Mouse (Mus musculus): ENCODE results near the gene Itgb4. TPM values are rescaled to one million over a fixed set of nuclear protein-coding genes. Genes with fewer than 3 reads are reported as not detected.
"Not testable (repeated sequence)": the region's sequence is repeated elsewhere in the genome, so short reads cannot be mapped to it uniquely, and the experiment has no call there.

Gene Itgb4
- total RNA-seq, 2 experiments from 2014 or later, result 4.7 to 4.8 TPM

DNA sequence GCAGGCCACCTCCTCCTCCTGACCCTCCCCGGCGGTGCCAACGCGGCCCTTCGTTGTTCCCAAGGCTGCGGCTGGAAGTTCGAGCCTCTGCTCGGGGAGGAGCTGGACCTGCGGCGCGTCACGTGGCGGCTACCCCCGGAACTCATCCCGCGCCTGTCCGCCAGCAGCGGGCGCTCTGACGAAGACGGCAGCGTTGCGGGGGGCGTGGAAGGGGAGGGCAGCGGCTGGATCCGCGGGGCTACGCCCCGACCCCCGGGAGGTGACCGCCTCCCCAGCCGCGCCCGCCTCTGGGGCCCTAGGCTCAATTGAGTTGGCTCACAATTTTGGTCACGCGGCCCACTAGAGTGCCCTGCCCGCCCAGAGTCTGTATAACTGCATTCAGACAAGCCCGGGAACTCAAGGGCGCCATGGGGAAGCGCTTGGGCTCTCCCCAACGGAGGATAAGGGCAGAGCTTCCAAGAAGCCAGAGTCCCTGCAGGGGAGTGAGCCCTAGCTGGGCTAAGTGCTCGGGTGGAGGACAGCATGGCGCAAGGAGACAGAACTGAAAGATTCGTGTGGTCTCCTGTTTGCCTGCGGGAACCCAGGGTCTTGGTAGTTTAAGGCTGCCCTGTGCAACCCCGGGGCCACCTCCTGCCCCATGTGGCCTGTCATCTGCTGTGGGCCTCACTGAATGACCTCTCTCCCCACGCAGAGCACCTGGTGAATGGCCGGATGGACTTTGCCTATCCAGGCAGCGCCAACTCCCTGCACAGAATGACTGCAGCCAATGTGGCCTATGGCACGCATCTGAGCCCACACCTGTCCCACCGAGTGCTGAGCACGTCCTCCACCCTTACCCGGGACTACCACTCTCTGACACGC, 30.6 kb downstream of the Itgb4 start:
- intact Hi-C loops (cut with DNase I), result no loop called here
- peak in 1 of 2 experiments; percentile 89 for DNase-seq (ENCODE audit: extremely low spot score in 1 of 2, low spot score in 2 of 2)

DNA sequence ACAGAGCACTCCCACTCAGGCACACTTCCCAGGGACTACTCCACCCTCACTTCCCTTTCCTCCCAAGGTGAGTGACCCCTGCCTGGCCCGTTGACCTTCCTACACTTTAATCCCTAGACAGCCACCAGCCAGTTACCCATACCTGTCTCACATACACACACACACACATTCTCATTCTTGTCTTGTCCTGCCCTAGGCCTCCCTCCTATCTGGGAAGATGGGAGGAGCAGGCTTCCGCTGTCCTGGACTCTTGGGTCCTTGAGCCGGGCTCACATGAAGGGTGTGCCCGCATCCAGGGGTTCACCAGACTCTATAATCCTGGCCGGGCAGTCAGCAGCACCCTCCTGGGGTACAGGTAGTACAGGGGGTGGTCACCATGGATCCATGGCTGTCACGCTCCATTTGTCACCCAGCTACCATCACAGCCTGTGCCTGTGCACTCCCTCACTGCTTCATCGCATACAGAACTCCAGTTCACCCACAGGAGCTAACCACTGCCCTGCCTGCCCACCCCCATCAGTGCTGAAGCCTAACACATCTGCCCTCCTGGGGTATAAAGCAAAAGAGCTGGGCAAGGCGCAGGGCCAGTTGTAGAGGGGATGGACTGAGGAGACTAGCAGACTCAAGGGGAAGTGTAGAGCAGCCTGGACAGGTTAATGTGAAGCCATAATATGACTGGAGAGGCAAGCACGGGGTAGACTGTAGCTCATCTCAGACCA, 31.4 kb downstream of the Itgb4 start:
- intact Hi-C loops (cut with DNase I), result no loop called here
- no peak for DNase-seq (ENCODE audit: extremely low spot score in 1 of 2, low spot score in 2 of 2)

DNA sequence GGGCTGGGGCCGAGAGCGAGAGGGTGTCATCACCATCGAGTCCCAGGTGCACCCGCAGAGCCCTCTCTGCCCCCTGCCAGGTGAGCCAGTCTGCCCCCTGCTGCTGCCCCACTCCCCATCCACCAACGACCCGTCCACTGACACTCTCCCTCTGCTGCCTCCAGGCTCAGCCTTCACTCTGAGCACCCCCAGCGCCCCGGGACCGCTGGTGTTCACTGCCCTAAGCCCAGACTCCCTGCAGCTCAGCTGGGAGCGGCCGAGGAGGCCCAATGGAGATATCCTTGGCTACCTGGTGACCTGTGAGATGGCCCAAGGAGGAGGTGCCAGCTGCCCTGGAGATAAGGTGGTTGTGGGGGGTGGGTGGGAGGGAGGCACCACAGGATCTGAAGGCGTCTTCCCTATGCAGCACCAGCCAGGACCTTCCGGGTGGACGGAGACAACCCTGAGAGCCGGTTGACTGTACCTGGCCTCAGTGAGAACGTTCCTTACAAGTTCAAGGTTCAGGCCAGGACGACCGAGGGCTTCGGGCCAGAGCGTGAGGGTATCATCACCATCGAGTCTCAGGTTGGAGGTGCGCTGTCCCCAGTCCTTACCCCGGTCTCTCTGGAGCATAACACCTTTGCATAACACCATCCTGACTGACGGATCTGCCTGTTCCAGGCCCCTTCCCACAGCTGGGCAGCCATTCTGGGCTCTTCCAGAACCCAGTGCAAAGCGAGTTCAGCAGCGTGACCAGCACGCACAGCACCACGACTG, 32.8 kb downstream of the Itgb4 start:
- intact Hi-C loops (cut with DNase I), result no loop called here

DNA sequence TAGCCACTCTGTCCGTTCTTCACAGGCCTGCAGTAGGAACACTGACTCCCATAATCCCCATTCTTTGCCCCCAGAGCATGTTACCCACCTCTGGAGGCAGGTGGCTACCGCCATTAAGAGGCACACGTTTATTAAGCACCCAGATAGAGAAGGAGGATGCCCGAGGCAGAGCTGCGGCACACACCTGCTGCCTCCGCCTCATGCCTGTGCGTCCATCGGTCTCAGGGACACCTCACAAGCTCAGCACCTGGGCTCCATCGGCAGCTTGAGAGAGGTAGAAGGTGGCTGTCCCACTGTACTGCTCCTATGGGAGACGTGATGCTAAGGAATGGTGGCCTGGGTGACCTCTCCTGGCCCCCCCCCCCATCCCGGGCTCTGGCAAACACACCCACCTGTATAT, 33.9 kb downstream of the Itgb4 start:
- intact Hi-C loops (cut with DNase I), result no loop called here
- DNase-seq (ENCODE audit: extremely low spot score in 1 of 2, low spot score in 2 of 2), result no peak

More for the DNA sequence above, 32.8 kb downstream of the Itgb4 start:
- DNase-seq (ENCODE audit: extremely low spot score in 1 of 2, low spot score in 2 of 2), result no peak

DNA sequence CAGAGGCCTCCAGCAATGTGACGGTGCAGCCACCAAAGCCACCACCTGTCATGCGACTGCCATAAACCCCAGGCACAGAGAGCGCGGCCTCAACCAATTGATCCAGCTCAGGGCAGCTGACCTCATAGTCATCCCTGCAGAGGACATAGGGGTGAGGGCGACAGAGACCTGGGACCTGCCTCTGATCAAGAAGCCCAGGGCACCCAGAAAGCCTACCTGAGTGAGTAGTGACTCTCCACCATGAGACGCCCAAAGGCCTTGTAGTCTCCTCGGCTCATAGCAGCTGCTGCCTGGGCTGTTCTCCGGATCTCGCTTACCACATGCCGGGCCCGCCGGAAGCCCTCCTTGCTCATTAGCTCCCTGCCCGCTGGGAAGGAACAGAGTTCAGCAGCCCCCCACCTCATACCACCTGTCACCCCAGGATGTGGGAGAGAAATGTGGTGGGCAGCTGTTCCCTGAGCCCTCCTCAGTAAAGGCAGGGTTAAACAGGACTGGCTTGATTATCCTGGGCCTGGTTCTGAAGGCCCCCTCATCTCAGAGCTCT, 34.4 kb downstream of the Itgb4 start:
- no peak for DNase-seq (ENCODE audit: extremely low spot score in 1 of 2, low spot score in 2 of 2)
- intact Hi-C loops (cut with DNase I), result no loop called here

- no peak for DNase-seq (ENCODE audit: extremely low spot score in 1 of 2, low spot score in 2 of 2)
- intact Hi-C loops (cut with DNase I), result no loop called here
These were observed 35.2 kb downstream of the Itgb4 start for GRCm38 (mm10) chr11:116009661-116010060.

GRCm38 (mm10) chr11:116010146-116010545, 35.6 kb downstream of the Itgb4 start:
- intact Hi-C loops (cut with DNase I), result no loop called here

DNA sequence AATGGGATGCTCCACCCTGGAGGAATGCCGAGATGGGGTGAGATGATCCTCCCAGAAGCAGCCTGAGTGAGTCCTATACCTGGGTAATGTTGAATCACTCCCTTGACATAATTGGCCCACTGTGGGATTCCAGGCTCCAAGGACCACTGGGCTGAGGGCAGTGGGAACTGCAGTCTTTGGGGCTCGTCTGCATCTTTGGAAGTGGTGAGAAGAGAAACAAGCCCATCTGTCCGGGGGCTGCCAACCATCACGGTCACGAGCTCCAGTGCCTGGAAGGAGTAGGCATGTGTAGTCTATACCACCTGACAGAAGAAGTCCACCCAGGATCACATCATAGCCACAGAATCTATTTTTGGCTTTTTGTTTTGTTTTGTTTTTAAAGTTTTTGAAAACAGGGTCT, 36.4 kb downstream of the Itgb4 start:
- intact Hi-C loops (cut with DNase I), result no loop called here
- DNase-seq (ENCODE audit: extremely low spot score in 1 of 2, low spot score in 2 of 2), result no peak

More at GRCm38 (mm10) chr11:116010146-116010545, 35.6 kb downstream of the Itgb4 start:
- no peak for DNase-seq (ENCODE audit: extremely low spot score in 1 of 2, low spot score in 2 of 2)

- intact Hi-C loops (cut with DNase I), result no loop called here
These were observed 37.2 kb downstream of the Itgb4 start for GRCm38 (mm10) chr11:116011529-116012261.

GRCm38 (mm10) chr11:116012262-116012947, 37.9 kb downstream of the Itgb4 start, which contains the start of gene Galk1:
TSS of gene Galk1 (minus strand) at chr11:116012719.
- peak; percentile 59 to 95 for DNase-seq (ENCODE audit: extremely low spot score in 1 of 2, low spot score in 2 of 2)
- intact Hi-C loops (cut with DNase I), result no loop called here

More at GRCm38 (mm10) chr11:116011529-116012261, 37.2 kb downstream of the Itgb4 start:
- DNase-seq (ENCODE audit: extremely low spot score in 1 of 2, low spot score in 2 of 2), result no peak

- intact Hi-C loops (cut with DNase I), result no loop called here
- no peak for DNase-seq (ENCODE audit: extremely low spot score in 1 of 2, low spot score in 2 of 2)
These were observed 40.3 kb downstream of the Itgb4 start for GRCm38 (mm10) chr11:116014821-116015220.

DNA sequence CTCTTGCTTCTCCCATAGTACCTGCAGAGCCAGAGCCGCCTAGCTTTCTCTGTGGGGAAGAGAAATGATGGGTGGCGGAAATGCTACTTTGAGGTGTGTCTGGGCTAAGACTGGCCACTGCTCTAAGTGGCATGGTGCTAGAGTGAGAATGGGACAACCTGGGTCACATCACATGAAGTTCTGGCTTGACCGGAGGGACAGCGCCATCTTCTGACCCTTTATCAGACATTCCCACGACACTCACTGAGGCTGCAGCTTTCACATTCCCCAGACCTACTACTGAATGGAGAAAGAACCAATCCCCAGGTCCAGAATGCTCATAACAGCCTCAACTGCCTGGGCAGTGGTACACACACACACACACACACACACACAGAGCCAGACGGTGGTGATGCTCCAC, 43.6 kb downstream of the Itgb4 start:
- DNase-seq (ENCODE audit: extremely low spot score in 1 of 2, low spot score in 2 of 2), result peak in 1 of 2 experiments; percentile 46
- intact Hi-C loops (cut with DNase I), result no loop called here

GRCm38 (mm10) chr11:116018867-116019266, 44.4 kb downstream of the Itgb4 start:
- DNase-seq (ENCODE audit: extremely low spot score in 1 of 2, low spot score in 2 of 2); intact Hi-C loops (cut with DNase I): not testable (repeated sequence)

DNA sequence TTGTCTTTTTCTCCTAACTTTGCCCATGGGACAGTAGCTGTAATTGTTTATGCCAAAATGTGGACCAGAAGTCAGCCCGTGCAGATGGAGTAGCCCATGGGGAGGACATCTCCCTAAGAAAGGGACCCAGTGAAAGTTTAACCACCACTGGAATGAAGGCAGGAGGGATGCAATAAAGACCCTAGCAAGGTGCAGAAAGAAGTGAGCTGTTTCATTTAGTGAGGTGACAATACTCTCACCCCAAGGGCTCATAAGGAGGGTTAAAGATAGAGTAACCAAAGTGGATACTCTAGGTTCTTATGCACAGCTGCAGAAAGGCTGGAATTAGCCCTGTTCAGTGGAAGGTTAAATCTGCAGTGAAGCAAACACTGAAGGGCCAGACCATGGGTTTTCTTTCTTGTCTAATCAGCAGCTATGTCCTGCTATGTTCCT, 44.9 kb downstream of the Itgb4 start:
- intact Hi-C loops (cut with DNase I), result no loop called here
- no peak for DNase-seq (ENCODE audit: extremely low spot score in 1 of 2, low spot score in 2 of 2)

GRCm38 (mm10) chr11:116019976-116020411, 45.5 kb downstream of the Itgb4 start:
- DNase-seq (ENCODE audit: extremely low spot score in 1 of 2, low spot score in 2 of 2), result peak in 1 of 2 experiments; percentile 54
- intact Hi-C loops (cut with DNase I), result no loop called here

GRCm38 (mm10) chr11:116020519-116020922, 46.0 kb downstream of the Itgb4 start:
- intact Hi-C loops (cut with DNase I), result no loop called here
- DNase-seq (ENCODE audit: extremely low spot score in 1 of 2, low spot score in 2 of 2), result no peak

GRCm38 (mm10) chr11:116021328-116022220, 47.1 kb downstream of the Itgb4 start:
- intact Hi-C loops (cut with DNase I), result no loop called here
- DNase-seq (ENCODE audit: extremely low spot score in 1 of 2, low spot score in 2 of 2), result no peak

All from left cerebral cortex, postnatal 10 days (tissue).